Mouse (Mus musculus): Measurements from ENCODE around the gene Gm13102.
"Not testable (repeated sequence)": the region's sequence is repeated elsewhere in the genome, so short reads cannot be mapped to it uniquely, and the experiment has no call there.

The Gm13102 gene

GRCm38 (mm10) chr4:144106174-144106573 is at the start of gene Gm13102:
TSS of gene Gm13102 (plus strand) at chr4:144106474.
- not testable (repeated sequence) for DNase-seq (ENCODE audit: low spot score)

- not testable (repeated sequence) for DNase-seq (ENCODE audit: low spot score)
Measured at GRCm38 (mm10) chr4:144058826-144059225, 47.4 kb upstream of the Gm13102 start, which contains the start of gene Pramel4. TSS of gene Pramel4 (plus strand) at chr4:144059126.
